Mouse (Mus musculus): Measurements from ENCODE around the gene Stx8.

Stx8 gene

GRCm38 (mm10) chr11:68037093-68037492 is 71.1 kb downstream of the Stx8 start:
- no peak for DNase-seq

- DNase-seq, result no peak
Observed at GRCm38 (mm10) chr11:68038101-68038500, 72.1 kb downstream of the Stx8 start.

DNA sequence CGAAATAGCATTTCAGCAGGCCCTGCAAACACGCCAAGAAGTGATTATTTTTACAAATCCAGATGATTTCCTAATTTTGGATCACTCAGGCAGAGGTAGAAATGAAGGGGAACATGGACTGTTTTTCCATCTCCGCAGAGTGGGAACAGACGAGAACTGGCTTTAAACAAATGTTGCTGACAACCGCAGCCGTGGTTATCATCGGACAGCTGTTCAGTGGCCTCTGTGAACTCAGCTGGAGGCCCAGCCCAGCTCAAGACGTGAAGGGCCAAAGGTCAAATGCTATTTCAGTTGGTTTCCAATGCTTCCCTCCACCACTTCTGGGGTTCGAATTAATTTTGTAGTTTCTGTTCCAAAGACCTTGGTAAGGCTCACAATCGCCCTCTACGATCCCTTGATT is 78.2 kb downstream of the Stx8 start:
- DNase-seq, result no peak

DNA sequence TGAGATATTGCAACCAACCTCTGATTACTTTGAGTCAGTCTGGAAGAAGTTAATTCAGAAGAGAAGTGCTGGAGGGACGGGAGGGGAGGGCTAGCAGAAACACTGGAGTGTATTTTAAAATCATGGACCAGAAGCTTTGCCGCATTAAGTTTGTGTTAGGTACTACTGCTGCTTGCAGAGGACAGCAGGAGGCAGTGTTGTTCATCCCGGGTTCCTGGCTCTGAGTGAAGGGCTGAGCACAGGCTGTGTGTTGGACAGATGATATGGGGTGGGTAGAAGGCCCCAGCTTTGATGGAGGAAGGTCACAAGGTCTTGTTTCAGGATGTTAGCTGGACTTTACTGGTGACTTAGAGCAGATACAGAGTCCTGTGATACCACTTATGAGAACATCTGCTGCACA is 80.9 kb downstream of the Stx8 start:
- DNase-seq, result no peak

GRCm38 (mm10) chr11:68049261-68050165 is 83.5 kb downstream of the Stx8 start:
- DNase-seq, result no peak

GRCm38 (mm10) chr11:68050725-68051124 is 84.7 kb downstream of the Stx8 start:
- DNase-seq, result no peak

DNA sequence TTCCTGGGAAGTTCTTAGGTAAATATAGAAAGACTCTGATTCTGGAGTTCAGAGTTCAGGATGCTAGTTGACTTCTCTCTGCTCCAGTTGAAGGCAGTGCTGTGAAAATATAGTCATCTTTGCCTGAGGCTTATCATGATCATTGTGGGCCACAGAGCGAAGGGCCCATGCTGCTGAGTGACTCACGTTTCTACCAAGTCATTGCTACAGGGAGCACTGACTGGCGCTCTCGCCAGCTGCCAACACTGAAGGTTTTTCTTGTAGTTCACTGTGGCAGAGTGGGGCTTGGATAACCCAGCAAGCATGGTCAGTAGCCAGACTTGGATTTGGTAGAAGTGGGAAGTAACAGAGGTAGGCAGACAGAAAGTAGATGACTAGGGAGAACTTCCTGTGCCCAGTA is 85.3 kb downstream of the Stx8 start:
- DNase-seq, result no peak

DNA sequence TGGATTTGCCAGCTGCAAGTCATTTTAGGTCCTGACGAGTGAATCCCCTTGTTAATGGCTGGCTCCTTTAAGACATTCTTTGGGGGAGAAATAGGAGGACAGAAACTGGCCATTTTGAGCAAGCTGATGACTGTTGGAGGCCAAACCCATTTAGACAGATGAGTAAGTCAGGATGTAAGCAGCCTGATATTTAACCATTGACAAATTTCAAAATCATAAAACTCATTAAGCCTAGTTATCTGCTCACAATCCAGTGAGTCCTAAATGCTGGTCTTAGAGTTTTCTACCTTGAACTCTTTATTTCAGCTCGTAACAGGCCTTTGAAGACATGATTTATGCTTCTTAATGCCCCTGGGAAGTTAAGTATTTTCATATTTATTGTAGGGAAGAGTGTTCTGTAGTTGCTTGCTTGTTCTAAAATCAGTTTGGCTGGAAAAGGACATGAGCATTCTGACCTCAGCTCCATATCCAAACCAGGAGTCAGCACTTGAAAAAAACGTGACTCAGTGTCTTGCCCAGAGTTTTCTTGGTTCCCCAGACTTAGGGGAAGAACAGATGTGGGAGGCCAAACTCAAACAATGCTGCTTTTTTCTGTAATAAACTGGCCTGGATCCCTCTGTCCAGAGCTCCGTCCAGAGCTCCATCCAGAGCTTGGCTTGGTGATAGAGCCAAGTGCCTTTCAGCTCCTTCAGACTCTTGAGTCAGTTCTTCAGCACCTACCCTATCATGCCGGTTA is 92.6 kb downstream of the Stx8 start:
- DNase-seq, result no peak

GRCm38 (mm10) chr11:68060651-68061050 is 94.7 kb downstream of the Stx8 start:
- DNase-seq, result no peak

DNA sequence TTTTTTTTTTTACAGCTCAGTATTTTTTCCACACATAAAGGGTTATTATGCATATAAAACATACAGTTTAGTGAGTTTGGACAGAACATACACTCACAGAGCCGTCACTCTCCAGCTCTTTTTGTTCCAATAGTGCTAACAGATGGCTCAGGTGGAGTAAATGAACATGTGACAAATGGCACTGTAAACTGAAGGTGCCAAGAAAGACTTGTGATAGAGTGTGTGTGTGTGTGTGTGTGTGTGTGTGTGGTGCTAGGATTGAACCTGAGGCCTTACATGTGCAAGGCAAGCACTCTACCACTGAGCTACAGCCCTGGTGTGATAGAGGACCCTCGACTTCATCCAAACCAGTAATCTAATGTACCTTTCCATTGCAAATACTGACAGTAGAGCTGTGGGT is 96.1 kb downstream of the Stx8 start:
- no peak for DNase-seq

DNA sequence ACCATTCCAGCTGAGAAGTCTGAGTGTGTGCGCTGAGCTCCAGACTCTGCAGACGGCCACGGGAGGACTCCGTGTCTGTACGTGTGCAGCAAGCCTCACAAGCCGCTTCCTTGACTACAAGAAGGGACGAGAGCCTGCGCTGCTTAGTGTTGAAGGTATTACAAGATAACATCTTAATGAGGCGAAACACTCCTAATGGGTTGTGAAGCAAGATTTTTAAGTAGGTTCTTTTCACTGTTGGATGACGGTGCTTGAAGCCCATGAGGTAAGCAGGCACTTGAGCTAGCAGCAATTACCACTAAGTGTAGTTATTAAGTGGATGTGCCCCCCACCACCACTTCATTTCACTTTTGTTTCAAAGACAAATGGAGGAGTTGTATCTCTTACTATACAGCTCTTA is 101.8 kb downstream of the Stx8 start:
- DNase-seq, result no peak

DNA sequence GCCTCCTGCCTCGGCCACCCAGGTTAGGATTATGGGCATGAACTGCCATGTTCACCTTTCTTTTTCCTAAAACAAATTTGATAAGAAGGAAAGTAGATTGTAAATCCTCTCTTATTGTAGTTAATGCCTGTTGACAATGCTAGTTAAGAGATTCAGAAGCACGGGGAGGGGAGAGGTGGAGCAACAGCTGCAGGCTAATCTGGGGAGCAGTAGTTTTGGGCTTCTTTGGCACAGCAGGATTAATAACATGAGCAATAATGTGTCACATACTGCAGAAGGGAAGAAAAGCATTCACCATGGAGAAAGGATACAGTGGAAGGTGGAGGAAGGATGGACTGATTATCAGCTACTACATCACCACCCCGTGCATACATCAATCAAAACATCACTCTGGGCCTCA is 104.1 kb downstream of the Stx8 start:
- no peak for DNase-seq

- no peak for DNase-seq
Observed at GRCm38 (mm10) chr11:68071836-68072235, 105.8 kb downstream of the Stx8 start.

- DNase-seq, result no peak
Observed at GRCm38 (mm10) chr11:68072597-68073210, 106.7 kb downstream of the Stx8 start.

GRCm38 (mm10) chr11:68074686-68075085 is 108.7 kb downstream of the Stx8 start:
- no peak for DNase-seq

DNA sequence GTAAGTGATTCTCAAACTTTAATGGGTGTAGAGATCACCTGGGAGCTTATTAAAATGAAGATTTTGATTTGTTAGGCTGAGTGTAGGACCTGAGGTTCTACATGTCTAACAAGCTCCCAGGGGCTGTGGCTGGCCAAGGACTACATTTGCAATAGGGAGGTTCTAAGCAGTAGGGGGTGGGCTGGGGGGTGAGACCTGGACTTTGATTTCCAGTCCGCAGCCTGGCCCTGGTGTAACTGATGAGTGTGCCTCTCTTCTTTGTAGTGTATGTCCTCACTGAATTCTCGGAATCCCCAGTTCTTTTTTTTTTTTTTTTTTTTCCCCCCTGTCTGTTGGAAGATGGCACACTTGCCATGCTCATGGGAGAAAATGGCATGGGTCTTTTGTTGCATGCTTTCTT is 109.3 kb downstream of the Stx8 start:
- no peak for DNase-seq

DNA sequence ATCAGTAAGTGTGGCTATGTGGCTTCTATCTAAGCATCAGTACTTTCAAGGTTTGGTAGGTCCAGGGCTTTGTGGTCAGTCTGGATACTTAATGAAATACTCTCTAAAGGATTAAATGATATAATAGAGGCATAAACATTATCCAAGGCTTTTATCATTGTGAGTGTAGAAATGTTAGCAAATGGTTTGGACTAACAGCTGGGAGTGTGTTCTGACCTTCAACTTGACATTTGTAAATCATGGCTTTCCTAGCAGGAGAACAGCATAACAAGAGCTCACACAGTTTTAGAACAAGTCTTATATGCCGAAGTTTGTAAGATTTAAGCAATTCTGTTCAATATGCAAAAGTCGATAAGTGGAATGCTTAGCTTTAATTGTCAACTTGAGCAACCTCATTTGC is 113.8 kb downstream of the Stx8 start:
- DNase-seq, result no peak

GRCm38 (mm10) chr11:68080999-68081398 is 115.0 kb downstream of the Stx8 start:
- no peak for DNase-seq

GRCm38 (mm10) chr11:68082756-68083155 is 116.8 kb downstream of the Stx8 start:
- DNase-seq, result no peak

DNA sequence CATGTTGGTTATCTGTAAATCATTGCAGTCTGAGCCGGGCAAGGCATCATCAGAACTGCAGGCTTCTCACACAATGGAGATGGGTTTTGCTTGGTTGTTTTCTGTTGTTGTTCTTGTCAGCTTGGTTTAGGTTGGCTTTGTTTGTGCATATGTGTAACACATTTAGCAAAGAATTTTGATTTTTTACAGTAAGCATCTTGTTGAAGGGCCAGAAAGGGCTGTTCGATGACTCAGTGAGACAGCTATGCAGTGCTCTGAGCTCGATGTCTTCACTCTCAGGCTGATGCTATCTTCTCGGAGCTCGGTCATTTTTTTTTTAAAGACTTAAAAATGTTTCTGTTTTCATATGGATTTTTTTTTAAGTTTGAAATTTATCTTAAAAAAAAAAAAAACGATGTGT is 117.6 kb downstream of the Stx8 start:
- no peak for DNase-seq

DNA sequence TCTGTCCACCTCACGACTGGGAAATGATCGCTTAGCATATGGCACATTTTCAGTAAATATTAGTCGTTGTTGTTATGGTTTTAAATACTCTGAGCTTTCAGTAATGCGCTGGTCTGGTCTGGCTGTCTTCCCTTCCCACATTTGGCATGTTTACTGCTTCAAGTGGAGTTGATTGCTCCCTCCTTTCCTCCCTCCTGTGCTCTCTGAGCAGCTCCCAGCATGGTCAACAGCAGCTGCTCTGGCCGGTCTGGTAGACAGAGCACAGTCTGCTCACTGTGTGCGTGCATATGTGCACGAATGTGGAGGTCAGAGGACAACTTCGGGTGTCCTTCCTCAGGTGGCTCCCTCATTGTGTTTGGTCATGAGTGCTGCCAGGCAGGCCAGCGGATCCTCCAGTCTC is 120.2 kb downstream of the Stx8 start:
- no peak for DNase-seq

DNA sequence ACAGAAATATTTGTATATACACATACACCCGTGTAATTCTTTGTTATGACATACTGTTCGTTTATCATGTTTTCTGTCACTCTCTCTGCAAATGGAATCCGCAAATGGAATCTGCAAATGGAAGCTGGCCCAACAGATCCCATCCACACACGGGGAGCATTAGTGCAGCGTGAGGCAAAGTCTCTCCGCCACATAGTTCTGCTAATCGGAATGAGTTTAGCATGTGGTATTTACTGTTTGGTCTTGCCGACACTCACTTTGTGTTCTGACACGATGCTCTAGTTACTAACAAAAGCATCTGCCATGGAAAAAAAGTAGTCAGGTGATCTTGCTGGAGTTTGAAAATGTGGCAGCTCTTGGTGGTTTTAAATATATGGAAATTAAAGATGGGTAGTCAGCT is 123.4 kb downstream of the Stx8 start:
- no peak for DNase-seq

GRCm38 (mm10) chr11:68089885-68090592 is 124.0 kb downstream of the Stx8 start:
- DNase-seq, result no peak
